In the genomic region with DNA sequence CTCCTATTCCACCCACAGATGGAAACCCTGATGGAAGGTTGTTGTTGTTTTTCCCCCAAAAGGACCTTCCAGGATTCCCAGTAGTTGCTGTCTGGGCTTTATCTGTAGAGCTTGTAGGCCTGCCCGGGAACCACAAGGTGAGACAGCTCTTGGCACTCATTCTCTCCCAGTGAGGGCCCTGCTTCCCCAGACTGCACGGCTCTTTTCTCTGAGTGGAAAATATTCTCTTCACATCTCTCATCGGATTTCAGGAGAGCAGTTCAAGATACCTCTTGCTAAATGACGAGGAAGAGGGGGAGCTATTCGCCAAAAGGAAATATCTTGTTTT, we compare ENCODE assay signal across 11 mouse cellular contexts.
DNase-seq lines count a peak whose midpoint lies in the region; ATAC-seq and TF ChIP-seq lines count a peak whose summit lies in the region.
"Had no signal": no experiment of that assay in that cellular context is flagged by ENCODE, and none has a peak within 500 bp of the region (broad histone marks: within the 10 kb centered on the region; RNA-seq: fewer than 3 reads in every experiment).

No protein-coding gene starts in this region.

- H3K36me3 ChIP-seq in forebrain, embryonic 14.5 days (ENCODE audit: control insufficient read depth, insufficient read depth, low read length) = no peaks in the 10 kb centered on the region
- no peaks in the 10 kb centered on the region for H3K36me3 ChIP-seq in forebrain, embryonic 13.5 days (ENCODE audit: poor library complexity, severe bottlenecking)
- H3K36me3 ChIP-seq in hindbrain, embryonic 14.5 days (replicated peaks; ENCODE audit: control insufficient read depth, insufficient read depth) = no peaks in the 10 kb centered on the region
- H3K36me3 ChIP-seq in hindbrain, embryonic 10.5 days = no peaks in the 10 kb centered on the region
- H3K36me3 ChIP-seq in intestine, postnatal 0 days (ENCODE audit: control insufficient read depth, insufficient read depth) = no peaks in the 10 kb centered on the region
- H3K36me3 ChIP-seq: heart, embryonic 12.5 days; limb, embryonic 13.5 days had no signal

- TF ChIP-seq CTCF in intestine, postnatal 0 days (IDR thresholded peaks at IDR 0.05; ENCODE audit: low read depth) = no peak

- H3K9ac ChIP-seq in forebrain, embryonic 14.5 days (ENCODE audit: low read length) = no peak overlapping the region
- no peak overlapping the region for H3K9ac ChIP-seq in forebrain, embryonic 13.5 days
- H3K9ac ChIP-seq in hindbrain, embryonic 14.5 days = peak overlapping the region; percentile 31; the same call in 1 of the 2 replicates
- H3K9ac ChIP-seq in intestine, postnatal 0 days (ENCODE audit: low read depth, low read length) = no peak overlapping the region
- H3K9ac ChIP-seq: heart, embryonic 12.5 days; limb, embryonic 13.5 days; liver, embryonic 14.5 days had no signal

- no peak overlapping the region for H3K27ac ChIP-seq in forebrain, embryonic 14.5 days (ENCODE audit: low read depth, low read length)
- H3K27ac ChIP-seq in forebrain, embryonic 13.5 days = no peak overlapping the region
- H3K27ac ChIP-seq in hindbrain, embryonic 14.5 days = no peak overlapping the region
- H3K27ac ChIP-seq in hindbrain, embryonic 10.5 days = no peak overlapping the region
- no peak overlapping the region for H3K27ac ChIP-seq in intestine, postnatal 0 days (ENCODE audit: low read depth, low read length)
- H3K27ac ChIP-seq: limb, embryonic 13.5 days; liver, embryonic 14.5 days had no signal

- no peak; the same call in 1 of the 2 replicates for ATAC-seq in forebrain, embryonic 14.5 days
- ATAC-seq in forebrain, embryonic 13.5 days = no peak
- no peak for ATAC-seq in hindbrain, embryonic 14.5 days (ENCODE audit: low FRiP score)
- ATAC-seq in intestine, postnatal 0 days = no peak

- H3K4me1 ChIP-seq in forebrain, embryonic 14.5 days (ENCODE audit: control insufficient read depth, insufficient read depth, low read length) = no peaks in the 10 kb centered on the region
- H3K4me1 ChIP-seq in forebrain, embryonic 13.5 days = peaks cover 5% of the 10 kb centered on the region; the same call in 1 of the 2 replicates
- no peaks in the 10 kb centered on the region; the same call in 1 of the 2 replicates for H3K4me1 ChIP-seq in hindbrain, embryonic 14.5 days (replicated peaks; ENCODE audit: control insufficient read depth, insufficient read depth, low read length)
- H3K4me1 ChIP-seq in hindbrain, embryonic 10.5 days (replicated peaks) = no peaks in the 10 kb centered on the region
- H3K4me1 ChIP-seq in intestine, postnatal 0 days (replicated peaks; ENCODE audit: control insufficient read depth, insufficient read depth, low read length) = no peaks in the 10 kb centered on the region

- H3K4me3 ChIP-seq in forebrain, embryonic 14.5 days (ENCODE audit: low read depth, low read length) = no peak overlapping the region
- no peak overlapping the region for H3K4me3 ChIP-seq in forebrain, embryonic 13.5 days
- no peak overlapping the region for H3K4me3 ChIP-seq in hindbrain, embryonic 14.5 days (replicated peaks; ENCODE audit: low read length)
- no peak overlapping the region for H3K4me3 ChIP-seq in hindbrain, embryonic 10.5 days
- H3K4me3 ChIP-seq in intestine, postnatal 0 days (ENCODE audit: low read depth, low read length) = no peak overlapping the region
- H3K4me3 ChIP-seq: heart, embryonic 12.5 days; limb, embryonic 13.5 days had no signal

- 71% methylated on average over 5 of the region's 5 CpGs for WGBS in forebrain, embryonic 14.5 days
- 77% methylated on average over 5 of the region's 5 CpGs for WGBS in forebrain, embryonic 13.5 days
- WGBS in hindbrain, embryonic 14.5 days = 71% methylated on average over 5 of the region's 5 CpGs
- WGBS in hindbrain, embryonic 10.5 days = 79% methylated on average over 5 of the region's 5 CpGs
- 71% methylated on average over 5 of the region's 5 CpGs for WGBS in intestine, postnatal 0 days

- no peaks in the 10 kb centered on the region for H3K9me3 ChIP-seq in forebrain, embryonic 14.5 days (replicated peaks; ENCODE audit: control insufficient read depth, low read length)
- H3K9me3 ChIP-seq in forebrain, embryonic 13.5 days (replicated peaks) = no peaks in the 10 kb centered on the region
- no peaks in the 10 kb centered on the region for H3K9me3 ChIP-seq in hindbrain, embryonic 14.5 days (ENCODE audit: control insufficient read depth, low read length)
- no peaks in the 10 kb centered on the region for H3K9me3 ChIP-seq in hindbrain, embryonic 10.5 days
- H3K9me3 ChIP-seq in intestine, postnatal 0 days (ENCODE audit: control insufficient read depth) = no peaks in the 10 kb centered on the region
- H3K9me3 ChIP-seq: heart, embryonic 12.5 days; limb, embryonic 13.5 days had no signal

- no peaks in the 10 kb centered on the region for H3K27me3 ChIP-seq in forebrain, embryonic 14.5 days (replicated peaks; ENCODE audit: control insufficient read depth, insufficient read depth, low read length)
- H3K27me3 ChIP-seq in forebrain, embryonic 13.5 days = no peaks in the 10 kb centered on the region
- H3K27me3 ChIP-seq in hindbrain, embryonic 14.5 days (ENCODE audit: control insufficient read depth, insufficient read depth, low read length) = no peaks in the 10 kb centered on the region
- H3K27me3 ChIP-seq in hindbrain, embryonic 10.5 days (ENCODE audit: insufficient read depth, poor library complexity, severe bottlenecking) = peaks cover 3% of the 10 kb centered on the region; the same call in 1 of the 2 replicates
- no peaks in the 10 kb centered on the region for H3K27me3 ChIP-seq in intestine, postnatal 0 days (replicated peaks; ENCODE audit: control insufficient read depth, insufficient read depth, low read length)

- no peak overlapping the region for H3K4me2 ChIP-seq in forebrain, embryonic 14.5 days (ENCODE audit: low read length)
- H3K4me2 ChIP-seq in forebrain, embryonic 13.5 days = no peak overlapping the region
- no peak overlapping the region for H3K4me2 ChIP-seq in hindbrain, embryonic 14.5 days (replicated peaks)
- no peak overlapping the region for H3K4me2 ChIP-seq in intestine, postnatal 0 days (replicated peaks; ENCODE audit: low read depth)
- H3K4me2 ChIP-seq: heart, embryonic 12.5 days; limb, embryonic 13.5 days had no signal

- peak; percentile 13 for DNase-seq in forebrain, embryonic 14.5 days (ENCODE audit: low spot score)
- DNase-seq in hindbrain, embryonic 14.5 days (ENCODE audit: low spot score) = no peak
- DNase-seq in hindbrain, embryonic 10.5 days (ENCODE audit: low spot score) = no peak
- DNase-seq in right cerebral cortex, adult 2 months (ENCODE audit: low spot score in 2 of 2) = peak; percentile 18 to 32
- DNase-seq in right cerebral cortex, postnatal 14 days = no peak
- peak; percentile 18 to 44 for DNase-seq in cerebellum, postnatal 36 days

Comparison
In these comparisons a context has a peak if more than half of its experiments do, and no peak if none do; other contexts are left out.
1. DNase-seq: peak in forebrain, embryonic 14.5 days (single experiment), right cerebral cortex, adult 2 months (2 of 2) and cerebellum, postnatal 36 days (2 of 2); none in hindbrain, embryonic 14.5 days (single experiment), hindbrain, embryonic 10.5 days (single experiment) and right cerebral cortex, postnatal 14 days (single experiment).